Mouse (Mus musculus) olfactory bulb, adult 2 months (tissue): ENCODE data around the gene Nlrc4.

ENCODE experiments used
- CTCF ChIP-seq: fragments of 200-500 bp; IDR thresholded peaks from 2 replicates; pipeline ENCODE4 v1.5.1; 2012; ENCODE audit warnings: low read depth, mild to moderate bottlenecking, low read length, moderate library complexity; ENCODE audit not compliant: insufficient read depth
- POLR2A ChIP-seq: fragments of 200-500 bp; IDR thresholded peaks from 2 replicates; pipeline ENCODE4 v1.6.1; 2012; ENCODE audit warnings: mild to moderate bottlenecking, low read depth, low read length, moderate library complexity; ENCODE audit not compliant: insufficient read depth

GRCm38 (mm10) chr17:74453928-74454327 lies 5.0 kb downstream of the Nlrc4 start:
- TF ChIP-seq POLR2A, result no peak
- TF ChIP-seq CTCF, result no peak
